ENCODE assay signal across 24 mouse cellular contexts in the genomic region with DNA sequence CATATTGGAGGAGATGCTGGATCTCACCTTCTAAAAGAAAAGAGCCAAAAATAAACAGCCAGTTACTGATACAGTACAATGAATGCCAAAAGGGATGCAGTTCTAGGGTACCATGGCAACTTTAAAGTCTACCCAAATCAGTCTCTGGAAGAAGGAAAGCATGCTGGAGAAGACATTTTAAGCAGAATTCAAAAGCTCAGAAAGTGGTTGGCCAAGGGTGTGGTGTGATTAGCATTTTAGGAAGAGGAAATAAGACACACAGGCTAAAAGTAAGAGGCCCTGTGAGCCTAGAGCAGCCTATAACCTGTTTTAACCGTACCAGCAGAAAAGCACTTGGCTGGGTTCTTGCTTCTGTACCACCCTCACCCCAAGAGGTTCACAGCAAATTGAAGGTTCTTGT. TPM values are rescaled to one million over a fixed set of nuclear protein-coding genes. Genes with fewer than 3 reads are reported as not detected.
A peak's percentile ranks its signal among the peaks of the same experiment; 100 is the strongest.
DNase-seq lines count a peak whose midpoint lies in the region; ATAC-seq and TF ChIP-seq lines count a peak whose summit lies in the region.
"Had no signal": no experiment of that assay in that cellular context is flagged by ENCODE, and none has a peak within 500 bp of the region (broad histone marks: within the 10 kb centered on the region; RNA-seq: fewer than 3 reads in every experiment).

No protein-coding gene starts in this region.

- no peak for TF ChIP-seq POLR2A in bone marrow macrophage, adult 2 months (IDR thresholded peaks at IDR 0.05; ENCODE audit: borderline replicate concordance, low read depth, low read length)

- no peak for TF ChIP-seq EP300 in liver, postnatal 0 days (IDR thresholded peaks at IDR 0.05; ENCODE audit: low read depth)

- no peak for DNase-seq in liver, postnatal 0 days
- DNase-seq in liver, embryonic 11.5 days (ENCODE audit: low spot score): no peak
- DNase-seq in splenic B cell, adult 2 months (ENCODE audit: low read depth, low spot score): peak; percentile 34
- DNase-seq in kidney, adult 11 months: no peak
- DNase-seq in urinary bladder, adult 18-20 months (ENCODE audit: low spot score in 2 of 2): no peak
- DNase-seq: adrenal gland, postnatal 36 days; gastrocnemius, postnatal 25 days; heart, adult 2 months; kidney, adult 18-20 months; kidney, postnatal 4 days; midbrain, embryonic 14.5 days; retina, postnatal 1 day; right cerebral cortex, postnatal 25 days; spleen, adult 18-20 months had no signal

- no peak for ATAC-seq in liver, postnatal 0 days
- no peak for ATAC-seq in liver, embryonic 11.5 days (replicated peaks; ENCODE audit: low FRiP score)
- ATAC-seq in granulocyte monocyte progenitor cell, adult 5-6 weeks (replicated peaks; ENCODE audit: poor library complexity, severe bottlenecking): peak; percentile 64
- ATAC-seq: Patski had no signal

- peaks cover 16% of the 10 kb centered on the region for H3K4me1 ChIP-seq in liver, postnatal 0 days (ENCODE audit: insufficient read depth)
- H3K4me1 ChIP-seq in liver, embryonic 11.5 days (replicated peaks; ENCODE audit: control insufficient read depth, insufficient read depth, low read length): peaks cover 28% of the 10 kb centered on the region
- peaks cover 33% of the 10 kb centered on the region for H3K4me1 ChIP-seq in bone marrow macrophage, adult 2 months (ENCODE audit: control insufficient read depth, insufficient read depth, low read length)
- H3K4me1 ChIP-seq: embryonic facial prominence, embryonic 10.5 days; forebrain, embryonic 10.5 days; neural tube, embryonic 12.5 days had no signal

- 40% methylated on average over 1 of the region's 1 CpGs for WGBS in liver, postnatal 0 days (ENCODE audit: insufficient replicate concordance)
- 74% methylated on average over 1 of the region's 1 CpGs for WGBS in liver, embryonic 11.5 days

- no peak overlapping the region for H3K4me2 ChIP-seq in liver, postnatal 0 days (ENCODE audit: low read depth, low read length)
- no peak overlapping the region for H3K4me2 ChIP-seq in liver, embryonic 11.5 days
- H3K4me2 ChIP-seq: hindbrain, embryonic 13.5 days; limb, embryonic 13.5 days; liver, embryonic 15.5 days; neural tube, embryonic 12.5 days had no signal

- no peak overlapping the region for H3K4me3 ChIP-seq in liver, postnatal 0 days (ENCODE audit: low read depth, low read length)
- no peak overlapping the region for H3K4me3 ChIP-seq in liver, embryonic 11.5 days (ENCODE audit: low read depth, low read length)
- no peak overlapping the region for H3K4me3 ChIP-seq in bone marrow macrophage, adult 2 months (ENCODE audit: insufficient read depth, low read length)
- H3K4me3 ChIP-seq: embryonic facial prominence, embryonic 10.5 days; forebrain, embryonic 10.5 days; heart, adult 2 months; hindbrain, embryonic 13.5 days; limb, embryonic 13.5 days; liver, embryonic 15.5 days; megakaryocyte, embryonic 14.5 days; neural tube, embryonic 12.5 days had no signal

- no peaks in the 10 kb centered on the region for H3K27me3 ChIP-seq in liver, postnatal 0 days (ENCODE audit: insufficient read depth, low read length)
- H3K27me3 ChIP-seq in liver, embryonic 11.5 days (replicated peaks; ENCODE audit: control insufficient read depth, insufficient read depth, low read length): no peaks in the 10 kb centered on the region
- no peaks in the 10 kb centered on the region for H3K27me3 ChIP-seq in splenic B cell, adult 2 months (ENCODE audit: control insufficient read depth, insufficient read depth, low read length, poor library complexity, severe bottlenecking)
- H3K27me3 ChIP-seq: hindbrain, embryonic 13.5 days; limb, embryonic 13.5 days; liver, embryonic 15.5 days; megakaryocyte, embryonic 14.5 days; neural tube, embryonic 12.5 days; Patski had no signal

- H3K27ac ChIP-seq in liver, postnatal 0 days (ENCODE audit: low read depth): 0 out of 2 replicates have a peak overlapping the region, but pooled peaks have one; percentile 12
- no peak overlapping the region for H3K27ac ChIP-seq in liver, embryonic 11.5 days (ENCODE audit: low read depth, low read length)
- H3K27ac ChIP-seq in bone marrow macrophage, adult 2 months (ENCODE audit: insufficient read depth, low read depth, low read length): peak overlapping the region; percentile 40; the same call in 1 of the 2 replicates
- H3K27ac ChIP-seq: embryonic facial prominence, embryonic 10.5 days; forebrain, embryonic 10.5 days; heart, adult 2 months; hindbrain, embryonic 13.5 days; limb, embryonic 13.5 days; liver, embryonic 15.5 days; neural tube, embryonic 12.5 days had no signal

- no peak overlapping the region for H3K9ac ChIP-seq in liver, postnatal 0 days (replicated peaks)
- no peak overlapping the region for H3K9ac ChIP-seq in liver, embryonic 11.5 days (ENCODE audit: low read depth, low read length)
- H3K9ac ChIP-seq: hindbrain, embryonic 13.5 days; limb, embryonic 13.5 days; liver, embryonic 15.5 days; neural tube, embryonic 12.5 days had no signal

- H3K36me3 ChIP-seq in liver, postnatal 0 days (replicated peaks; ENCODE audit: insufficient read depth, low read length): no peaks in the 10 kb centered on the region
- H3K36me3 ChIP-seq in liver, embryonic 11.5 days (ENCODE audit: control insufficient read depth, insufficient read depth, low read length): no peaks in the 10 kb centered on the region
- no peaks in the 10 kb centered on the region for H3K36me3 ChIP-seq in splenic B cell, adult 2 months (ENCODE audit: control insufficient read depth, insufficient read depth, low read length, poor library complexity, severe bottlenecking)
- H3K36me3 ChIP-seq: hindbrain, embryonic 13.5 days; liver, embryonic 15.5 days; neural tube, embryonic 12.5 days had no signal

- TF ChIP-seq CTCF in liver, postnatal 0 days (IDR thresholded peaks at IDR 0.05; ENCODE audit: low read depth): no peak
- no peak for TF ChIP-seq CTCF in bone marrow macrophage, adult 2 months (IDR thresholded peaks at IDR 0.05; ENCODE audit: low read depth, low read length)

- no peaks in the 10 kb centered on the region for H3K9me3 ChIP-seq in liver, postnatal 0 days (ENCODE audit: low read length)
- no peaks in the 10 kb centered on the region for H3K9me3 ChIP-seq in liver, embryonic 11.5 days (ENCODE audit: control insufficient read depth, low read length)
- H3K9me3 ChIP-seq: embryonic facial prominence, embryonic 10.5 days; forebrain, embryonic 10.5 days; hindbrain, embryonic 13.5 days; limb, embryonic 13.5 days; liver, embryonic 15.5 days; megakaryocyte, embryonic 14.5 days; neural tube, embryonic 12.5 days had no signal

RNA-seq across cellular contexts. Expression of gene Rnf130, which starts 22.5 kb away (rescaled TPM):
- 75.0 and 82.0 TPM in 2 replicates for polyA plus RNA-seq in liver, postnatal 0 days (2015; fragmentation: Nextera tagmentation; extraction: Ambion mirVana)
- polyA plus RNA-seq in liver, embryonic 11.5 days (2014; fragmentation: Nextera tagmentation; extraction: Ambion mirVana): 47.8 and 48.0 TPM in 2 replicates
- polyA plus RNA-seq in bone marrow macrophage, adult 2 months (2012; ENCODE audit: insufficient read depth, insufficient read length, missing spikeins): 504 and 635 TPM in 2 replicates
- total RNA-seq in granulocyte monocyte progenitor cell, adult 5-6 weeks (2014; fragmentation: Nextera tagmentation): 164 and 170 TPM in 2 replicates
- 230 and 235 TPM in 2 replicates for total RNA-seq in granulocyte monocyte progenitor cell, adult 5-6 weeks (2017)
